Mouse (Mus musculus): ENCODE data around the gene Olfr1095. TPM values are rescaled to one million over a fixed set of nuclear protein-coding genes. Genes with fewer than 3 reads are reported as not detected.

Gene Olfr1095
- not detected in 2 replicates for polyA plus RNA-seq (2016; fragmentation: Nextera tagmentation; extraction: Ambion mirVana)

DNA sequence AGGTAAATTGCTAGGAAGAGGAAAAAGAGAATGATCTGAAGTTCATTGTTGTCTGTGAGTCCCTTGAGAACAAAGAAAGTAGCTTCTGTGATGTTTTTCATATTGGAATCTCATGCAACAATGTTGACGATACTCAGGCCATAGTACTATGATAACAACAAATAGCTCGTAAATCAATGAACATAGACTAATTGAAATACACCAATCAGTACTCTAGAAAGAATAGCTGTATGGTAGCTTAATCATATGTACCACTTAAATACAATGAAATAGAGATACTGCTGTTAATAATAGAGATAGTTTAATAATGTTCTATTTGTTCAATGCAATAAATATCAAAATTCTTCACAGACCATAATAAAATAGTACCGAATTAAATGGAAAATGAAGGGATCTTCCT is at the start of gene Olfr1095:
Olfr1095 (minus strand) TSS at position 101 of the 400 bp plus-strand sequence.
- Histone ChIP-seq H3K27ac (no peak within 1 kb of the TSS), H3K9ac (no peak within 1 kb of the TSS), H3K4me1 (no peaks in the 10 kb centered on the region), H3K4me2 (replicated peaks) (no peak within 1 kb of the TSS), H3K9me3 (no peaks in the 10 kb centered on the region), H3K27me3 (replicated peaks) (no peaks in the 10 kb centered on the region), H3K4me3 (no peak within 1 kb of the TSS), H3K36me3 (no peaks in the 10 kb centered on the region)
- no peak for ATAC-seq (ENCODE audit: low FRiP score, low read depth)
- WGBS, result 87% methylated on average over 3 of the region's 3 CpGs

DNA sequence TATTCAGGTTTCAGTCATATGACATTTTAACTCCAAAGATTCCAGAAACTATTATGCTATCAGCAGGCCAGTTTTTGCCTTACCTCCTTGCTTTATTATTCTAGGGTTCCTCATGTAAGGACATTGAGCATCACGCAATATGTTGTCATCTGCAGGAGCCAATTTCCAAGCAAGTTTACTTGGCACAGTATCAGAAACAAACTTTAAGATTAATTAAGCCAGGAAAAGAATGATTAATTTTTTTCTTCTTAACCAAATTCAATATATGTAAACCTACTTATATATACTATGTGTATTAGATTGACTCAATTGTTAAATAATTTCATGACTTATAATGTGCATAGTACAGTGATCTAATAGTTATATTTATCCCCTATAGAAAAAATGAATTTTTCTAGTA is 40.6 kb upstream of the Olfr1095 start, which contains the start of gene Olfr1097:
Olfr1097 (minus strand) TSS at position 101 of the 400 bp plus-strand sequence.
- no peaks in the 10 kb centered on the region for H3K27me3 ChIP-seq (replicated peaks)
- no peak within 1 kb of the TSS for H3K27ac ChIP-seq
- H3K36me3 ChIP-seq, result no peaks in the 10 kb centered on the region
- no peaks in the 10 kb centered on the region for H3K4me1 ChIP-seq
- H3K4me2 ChIP-seq (replicated peaks), result no peak within 1 kb of the TSS
- no peak within 1 kb of the TSS for H3K9ac ChIP-seq
- H3K4me3 ChIP-seq, result no peak within 1 kb of the TSS
- no peak for ATAC-seq (ENCODE audit: low FRiP score, low read depth)
- WGBS, result 94% methylated on average over 1 of the region's 1 CpGs
- H3K9me3 ChIP-seq, result no peaks in the 10 kb centered on the region

DNA sequence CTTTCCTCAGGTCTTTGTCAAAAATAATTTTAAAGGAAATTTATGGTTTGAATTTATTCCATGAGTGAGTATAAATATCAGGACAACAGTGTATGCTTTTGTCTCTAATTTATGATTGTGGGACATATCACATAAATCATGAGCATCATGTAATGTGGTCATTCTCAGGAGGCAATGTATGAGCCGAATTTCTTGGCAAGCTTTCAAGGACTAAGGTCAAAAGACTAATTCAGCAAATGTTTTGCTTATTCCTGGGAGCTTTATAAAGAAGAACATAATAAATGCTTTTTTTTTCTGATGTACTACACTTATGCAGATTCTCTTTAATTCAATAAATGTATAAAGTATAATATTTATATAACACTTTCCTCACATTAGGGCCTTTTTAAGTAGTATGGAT is 23.2 kb upstream of the Olfr1095 start, which contains the start of gene Gm13723:
Gm13723 (minus strand) TSS at position 101 of the 400 bp plus-strand sequence.
- Histone ChIP-seq H3K4me3 (no peak within 1 kb of the TSS), H3K27me3 (replicated peaks) (no peaks in the 10 kb centered on the region), H3K4me2 (replicated peaks) (no peak within 1 kb of the TSS), H3K27ac (no peak within 1 kb of the TSS), H3K36me3 (no peaks in the 10 kb centered on the region), H3K9me3 (no peaks in the 10 kb centered on the region), H3K4me1 (no peaks in the 10 kb centered on the region), H3K9ac (no peak within 1 kb of the TSS)
- WGBS, result 49% methylated on average over 1 of the region's 1 CpGs
- ATAC-seq (ENCODE audit: low FRiP score, low read depth), result no peak

DNA sequence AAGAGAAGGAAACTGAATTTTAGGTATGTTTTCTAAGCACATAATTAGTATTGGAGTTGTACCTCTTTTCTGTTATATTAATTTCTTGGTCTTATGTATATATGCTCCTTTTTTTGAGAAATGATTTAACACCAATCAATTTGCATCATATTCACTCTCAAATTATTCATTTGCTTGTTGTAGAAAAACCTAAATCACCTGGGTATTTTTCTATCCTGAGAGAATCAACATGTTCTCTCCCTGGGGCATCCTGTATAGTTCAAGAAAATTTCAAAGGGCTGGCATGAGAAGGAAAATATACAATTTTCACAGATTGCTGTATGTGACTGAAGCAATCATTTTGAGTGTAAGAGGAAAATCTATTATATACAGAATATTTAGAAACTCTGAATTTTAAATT is 27.1 kb downstream of the Olfr1095 start, which contains the start of gene Olfr1094:
Olfr1094 (plus strand) TSS at position 301 of the 400 bp plus-strand sequence.
- no peak for ATAC-seq (ENCODE audit: low FRiP score, low read depth)

DNA sequence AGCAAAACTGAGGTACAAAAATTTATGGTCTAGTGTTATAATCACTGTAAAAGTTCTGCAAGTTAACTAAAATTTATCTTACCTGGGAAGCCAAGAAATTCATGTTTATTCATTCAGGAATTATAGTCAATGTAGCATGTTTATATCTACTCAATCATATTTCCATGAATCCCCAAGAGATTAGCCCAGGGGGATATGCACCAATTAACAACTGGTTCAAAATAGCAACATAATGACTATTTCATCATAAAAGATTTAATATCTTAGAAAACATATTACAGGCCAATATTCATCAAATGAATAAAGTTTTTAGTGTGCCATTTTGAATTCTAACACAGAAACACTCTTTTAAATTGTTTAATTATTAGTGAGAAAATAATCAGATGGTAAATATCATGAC is 41.6 kb downstream of the Olfr1095 start, which contains the start of gene Olfr141:
Olfr141 (minus strand) TSS at position 101 of the 400 bp plus-strand sequence.
- Histone ChIP-seq H3K27ac (no peak within 1 kb of the TSS), H3K4me3 (no peak within 1 kb of the TSS), H3K9ac (no peak within 1 kb of the TSS), H3K36me3 (no peaks in the 10 kb centered on the region), H3K27me3 (replicated peaks) (no peaks in the 10 kb centered on the region), H3K9me3 (no peaks in the 10 kb centered on the region), H3K4me1 (no peaks in the 10 kb centered on the region), H3K4me2 (replicated peaks) (no peak within 1 kb of the TSS)
- ATAC-seq (ENCODE audit: low FRiP score, low read depth), result no peak

More for the DNA sequence above, 27.1 kb downstream of the Olfr1095 start, which contains the start of gene Olfr1094:
- Histone ChIP-seq H3K4me2 (replicated peaks) (no peak within 1 kb of the TSS), H3K27ac (no peak within 1 kb of the TSS), H3K36me3 (no peaks in the 10 kb centered on the region), H3K9ac (no peak within 1 kb of the TSS), H3K27me3 (replicated peaks) (no peaks in the 10 kb centered on the region), H3K4me1 (no peaks in the 10 kb centered on the region), H3K4me3 (no peak within 1 kb of the TSS), H3K9me3 (no peaks in the 10 kb centered on the region)

Other genes starting within 250 kb of the Olfr1095 start
- not detected in 2 replicates for gene Olfr1084, start 212.0 kb downstream of the Olfr1095 start, polyA plus RNA-seq (2016; fragmentation: Nextera tagmentation; extraction: Ambion mirVana)
- not detected in 2 replicates for gene Olfr1085, start 189.7 kb downstream of the Olfr1095 start, polyA plus RNA-seq (2016; fragmentation: Nextera tagmentation; extraction: Ambion mirVana)
- not detected in 2 replicates for gene Olfr1086, start 171.6 kb downstream of the Olfr1095 start, polyA plus RNA-seq (2016; fragmentation: Nextera tagmentation; extraction: Ambion mirVana)
- gene Olfr1087, start 153.3 kb downstream of the Olfr1095 start, polyA plus RNA-seq (2016; fragmentation: Nextera tagmentation; extraction: Ambion mirVana), result not detected in 2 replicates
- not detected in 2 replicates for gene Olfr1089, start 118.0 kb downstream of the Olfr1095 start, polyA plus RNA-seq (2016; fragmentation: Nextera tagmentation; extraction: Ambion mirVana)
- not detected in 2 replicates for gene Olfr1090, start 92.7 kb downstream of the Olfr1095 start, polyA plus RNA-seq (2016; fragmentation: Nextera tagmentation; extraction: Ambion mirVana)
- gene Olfr1093, start 69.2 kb downstream of the Olfr1095 start, polyA plus RNA-seq (2016; fragmentation: Nextera tagmentation; extraction: Ambion mirVana), result not detected in 2 replicates
- not detected in 2 replicates for gene Olfr141, start 41.7 kb downstream of the Olfr1095 start, polyA plus RNA-seq (2016; fragmentation: Nextera tagmentation; extraction: Ambion mirVana)
- not detected in 2 replicates for gene Olfr1094, start 27.0 kb downstream of the Olfr1095 start, polyA plus RNA-seq (2016; fragmentation: Nextera tagmentation; extraction: Ambion mirVana)
- not detected in 2 replicates for gene Gm13723, start 23.1 kb upstream of the Olfr1095 start, polyA plus RNA-seq (2016; fragmentation: Nextera tagmentation; extraction: Ambion mirVana)
- not detected in 2 replicates for gene Olfr1097, start 40.5 kb upstream of the Olfr1095 start, polyA plus RNA-seq (2016; fragmentation: Nextera tagmentation; extraction: Ambion mirVana)
- gene Olfr1098, start 72.8 kb upstream of the Olfr1095 start, polyA plus RNA-seq (2016; fragmentation: Nextera tagmentation; extraction: Ambion mirVana), result not detected in 2 replicates
- gene Olfr1099, start 109.0 kb upstream of the Olfr1095 start, polyA plus RNA-seq (2016; fragmentation: Nextera tagmentation; extraction: Ambion mirVana), result not detected in 2 replicates
- not detected in 2 replicates for gene Olfr1100, start 128.3 kb upstream of the Olfr1095 start, polyA plus RNA-seq (2016; fragmentation: Nextera tagmentation; extraction: Ambion mirVana)
- gene Olfr1101, start 139.5 kb upstream of the Olfr1095 start, polyA plus RNA-seq (2016; fragmentation: Nextera tagmentation; extraction: Ambion mirVana), result not detected in 2 replicates
- gene Olfr1102, start 146.7 kb upstream of the Olfr1095 start, polyA plus RNA-seq (2016; fragmentation: Nextera tagmentation; extraction: Ambion mirVana), result not detected in 2 replicates
- not detected in 2 replicates for gene Olfr1104, start 175.4 kb upstream of the Olfr1095 start, polyA plus RNA-seq (2016; fragmentation: Nextera tagmentation; extraction: Ambion mirVana)
- not detected in 2 replicates for gene Olfr1105, start 184.8 kb upstream of the Olfr1095 start, polyA plus RNA-seq (2016; fragmentation: Nextera tagmentation; extraction: Ambion mirVana)
- gene Olfr1106, start 200.6 kb upstream of the Olfr1095 start, polyA plus RNA-seq (2016; fragmentation: Nextera tagmentation; extraction: Ambion mirVana), result not detected in 2 replicates
- not detected in 2 replicates for gene Olfr1107, start 224.1 kb upstream of the Olfr1095 start, polyA plus RNA-seq (2016; fragmentation: Nextera tagmentation; extraction: Ambion mirVana)
- gene Olfr1109, start 244.3 kb upstream of the Olfr1095 start, polyA plus RNA-seq (2016; fragmentation: Nextera tagmentation; extraction: Ambion mirVana), result not detected in 2 replicates